Mouse (Mus musculus) spleen, adult 2 months (tissue): ENCODE data around the gene Arpc5. TPM values are rescaled to one million over a fixed set of nuclear protein-coding genes. Genes with fewer than 3 reads are reported as not detected.

Experiments
- DNase-seq, 2 experiments: peaks; one replicate each; pipeline versions ENCODE4 v3.0.0 to v3.0.0-alpha.2; 2012 to 2021; ENCODE audit warnings: low spot score in 2 of 2, low read depth in 1 of 2
- H3K27ac ChIP-seq: fragments of 200-500 bp; 2 replicates; pipeline ENCODE4 v1.5.1; 2012; ENCODE audit warnings: low read length, inconsistent platforms; ENCODE audit not compliant: insufficient read depth
- H3K27me3 ChIP-seq: fragments of 200-500 bp; 2 replicates; pipeline ENCODE4 v1.6.1; 2012; ENCODE audit warnings: mild to moderate bottlenecking, moderate library complexity, low read length, inconsistent platforms; ENCODE audit not compliant: control insufficient read depth, insufficient read depth
- H3K36me3 ChIP-seq: fragments of 200-500 bp; 2 replicates; pipeline ENCODE4 v1.6.1; 2012; ENCODE audit warnings: mild to moderate bottlenecking, low read length, inconsistent platforms; ENCODE audit not compliant: control insufficient read depth, insufficient read depth
- H3K4me1 ChIP-seq: fragments of 200-500 bp; 2 replicates; pipeline ENCODE4 v1.6.1; 2011; ENCODE audit warnings: inconsistent platforms; ENCODE audit not compliant: control insufficient read depth, insufficient read depth, insufficient read length
- H3K4me3 ChIP-seq: fragments of 200-500 bp; 2 replicates; pipeline ENCODE4 v1.5.1; 2011; ENCODE audit warnings: mild to moderate bottlenecking, inconsistent platforms; ENCODE audit not compliant: insufficient read depth, insufficient read length; ENCODE audit errors: extremely low read depth
- CTCF ChIP-seq: fragments of 200-500 bp; IDR thresholded peaks from 2 replicates; pipeline ENCODE4 v1.5.1; 2011; ENCODE audit warnings: mild to moderate bottlenecking, inconsistent platforms; ENCODE audit not compliant: insufficient read depth, insufficient read length, insufficient replicate concordance; ENCODE audit errors: extremely low read depth
- POLR2A ChIP-seq: fragments of 200-500 bp; IDR thresholded peaks from 2 replicates; pipeline ENCODE4 v1.6.1; 2011; ENCODE audit warnings: low read depth, low read length, inconsistent platforms
- WGBS: fragments of 180-500 bp; shearing (Covaris S2); methylation state at CpG from one replicate; pipeline ENCODE4 v1.1.7; 2018; 5-methylcytosine and 5-hydroxymethylcytosine counted together
- polyA plus RNA-seq: library from polyadenylated mRNA; depleted of rRNA; stranded (reverse); fragments of >200 nt; gene quantifications from 2 replicates; pipeline ENCODE4 v1.2.3, GENCODE M21; 2012

Arpc5 gene
- polyA plus RNA-seq, 1 experiment, result 91.9 TPM

- Histone ChIP-seq H3K27ac (no peak overlapping the region), H3K4me3 (no peak overlapping the region), H3K4me1 (no peaks in the 10 kb centered on the region), H3K36me3 (no peaks in the 10 kb centered on the region), H3K27me3 (no peaks in the 10 kb centered on the region)
- 47% methylated on average over 4 of the region's 5 CpGs for WGBS
- TF ChIP-seq POLR2A (no peak), CTCF (no peak)
- DNase-seq, result no peak
Measured at GRCm38 (mm10) chr1:152727604-152728236, 38.6 kb upstream of the Arpc5 start.

GRCm38 (mm10) chr1:152738793-152739192, 27.5 kb upstream of the Arpc5 start:
- H3K27me3 ChIP-seq, result no peaks in the 10 kb centered on the region
- no peaks in the 10 kb centered on the region for H3K4me1 ChIP-seq
- H3K36me3 ChIP-seq, result no peaks in the 10 kb centered on the region
- no peak overlapping the region for H3K4me3 ChIP-seq
- TF ChIP-seq CTCF, result no peak
- no peak for TF ChIP-seq POLR2A
- no peak for DNase-seq
- H3K27ac ChIP-seq, result no peak overlapping the region
- WGBS, result 92% methylated on average over 9 of the region's 9 CpGs

- Histone ChIP-seq H3K4me1 (no peaks in the 10 kb centered on the region), H3K4me3 (no peak overlapping the region), H3K27me3 (no peaks in the 10 kb centered on the region), H3K36me3 (no peaks in the 10 kb centered on the region), H3K27ac (no peak overlapping the region)
- DNase-seq, result no peak
- 94% methylated on average over 11 of the region's 11 CpGs for WGBS
- TF ChIP-seq CTCF (no peak), POLR2A (no peak)
Measured at GRCm38 (mm10) chr1:152739374-152739773, 27.0 kb upstream of the Arpc5 start.

GRCm38 (mm10) chr1:152743095-152743826, 23.1 kb upstream of the Arpc5 start:
- WGBS, result 84% methylated on average over 15 of the region's 15 CpGs
- DNase-seq, result no peak
- Histone ChIP-seq H3K4me1 (no peaks in the 10 kb centered on the region), H3K36me3 (no peaks in the 10 kb centered on the region), H3K27me3 (no peaks in the 10 kb centered on the region), H3K27ac (no peak overlapping the region), H3K4me3 (no peak overlapping the region)
- TF ChIP-seq POLR2A (no peak), CTCF (no peak)

GRCm38 (mm10) chr1:152746426-152746825, 19.9 kb upstream of the Arpc5 start:
- peak; percentile 49; the same call in 1 of the 2 replicates for TF ChIP-seq CTCF
- TF ChIP-seq POLR2A, result no peak
- Histone ChIP-seq H3K27ac (no peak overlapping the region), H3K36me3 (no peaks in the 10 kb centered on the region), H3K27me3 (no peaks in the 10 kb centered on the region), H3K4me3 (no peak overlapping the region), H3K4me1 (peaks cover 2% of the 10 kb centered on the region; the same call in 1 of the 2 replicates)
- WGBS, result 32% methylated on average over 5 of the region's 5 CpGs
- peak in 1 of 2 experiments; percentile 63 for DNase-seq

GRCm38 (mm10) chr1:152749276-152749675, 17.1 kb upstream of the Arpc5 start:
- no peak for DNase-seq
- Histone ChIP-seq H3K4me1 (peaks cover 2% of the 10 kb centered on the region; the same call in 1 of the 2 replicates), H3K27ac (no peak overlapping the region), H3K27me3 (no peaks in the 10 kb centered on the region), H3K4me3 (no peak overlapping the region), H3K36me3 (no peaks in the 10 kb centered on the region)
- TF ChIP-seq CTCF, result no peak
- TF ChIP-seq POLR2A, result no peak
- 27% methylated on average over 9 of the region's 9 CpGs for WGBS
